Mouse (Mus musculus) adrenal gland, adult 18-20 months (tissue): Measurements from ENCODE around the gene Gm11027. TPM values are rescaled to one million over a fixed set of nuclear protein-coding genes. Genes with fewer than 3 reads are reported as not detected.

ENCODE experiments used
- DNase-seq, 2 experiments: peaks; one replicate each; pipeline ENCODE4 v3.0.0; 2021 to 2022; ENCODE audit warnings: low spot score in 2 of 2
- total RNA-seq, 2 experiments: library from RNA; stranded (reverse); gene quantifications; 1 replicate in 1 of 2; 2 replicates in 1 of 2; pipeline ENCODE4 v1.2.3; 2021

Gene Gm11027
- total RNA-seq, 2 experiments from 2014 or later, result not detected

GRCm38 (mm10) chr12:116278541-116278940 lies 3.4 kb downstream of the Gm11027 start:
- no peak for DNase-seq

- DNase-seq, result no peak
Observed at GRCm38 (mm10) chr12:116279181-116279580, 4.0 kb downstream of the Gm11027 start.

DNA sequence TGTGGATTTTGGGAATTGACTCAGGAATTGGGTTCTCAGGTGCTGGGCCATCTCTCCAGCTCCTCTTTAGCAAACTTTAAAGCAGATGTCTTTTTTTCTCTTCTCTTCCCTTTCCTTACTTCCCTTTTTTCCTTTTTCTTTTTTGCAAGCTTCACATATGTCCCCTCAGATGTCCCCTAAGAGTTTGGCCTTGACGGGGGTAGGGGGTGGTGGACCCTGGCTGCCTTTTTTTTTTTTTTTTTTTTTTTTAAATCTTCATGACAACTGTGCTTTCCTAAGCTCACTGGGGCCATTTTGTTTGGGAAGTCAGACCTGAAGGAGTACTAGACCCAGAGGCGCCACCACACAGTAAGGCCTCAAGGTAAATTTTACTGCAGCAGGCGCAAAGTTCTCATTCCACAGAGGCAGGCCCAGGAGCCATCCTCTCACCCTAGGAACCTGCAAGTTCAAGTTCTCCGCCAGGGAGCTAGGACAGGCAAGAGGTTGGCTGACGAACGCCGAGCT lies 5.0 kb downstream of the Gm11027 start:
- no peak for DNase-seq

DNA sequence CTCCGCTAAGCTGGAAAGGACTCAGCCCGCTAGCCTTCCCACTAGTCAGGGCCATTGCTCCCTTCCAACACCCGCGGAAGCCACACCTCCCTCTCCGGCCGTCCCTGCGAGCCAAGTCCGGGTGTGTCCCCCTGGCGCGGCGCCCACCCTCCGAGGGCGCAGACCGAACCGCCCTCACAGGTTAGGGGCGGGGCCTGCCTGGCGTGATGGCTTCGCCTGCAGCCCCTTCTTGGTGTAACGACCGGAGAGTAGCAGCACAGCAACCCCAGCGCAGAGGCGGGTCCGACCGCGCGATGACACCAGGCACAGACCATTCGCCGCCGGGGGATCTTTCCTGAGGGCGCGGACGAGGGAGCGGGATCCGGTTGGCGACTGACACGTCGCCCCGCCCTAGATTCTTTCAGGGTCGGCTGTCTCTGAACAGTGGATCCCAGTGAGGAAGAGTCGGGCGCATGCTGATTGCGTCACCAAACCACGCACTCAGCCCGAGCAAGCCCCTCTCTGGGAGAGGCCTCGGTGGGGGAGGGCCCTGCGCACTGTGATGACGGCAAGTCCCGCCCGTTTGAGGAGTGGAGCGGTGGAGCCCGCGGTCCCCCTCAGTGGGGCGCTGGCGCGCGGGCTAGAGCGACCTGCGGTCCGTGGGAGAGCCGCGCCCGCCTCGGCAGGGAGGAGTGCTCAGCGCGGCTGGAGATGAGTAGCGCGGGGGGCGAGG lies 5.6 kb downstream of the Gm11027 start, which contains the start of gene Esyt2:
Gene Esyt2 (plus strand): TSS at position 544 of the 712 bp plus-strand sequence.
- peak; percentile 99 for DNase-seq

GRCm38 (mm10) chr12:116281427-116282281 lies 6.5 kb downstream of the Gm11027 start:
- DNase-seq, result peak in 1 of 2 experiments; percentile 32

GRCm38 (mm10) chr12:116282856-116283255 lies 7.7 kb downstream of the Gm11027 start:
- DNase-seq, result no peak

- DNase-seq, result no peak
Observed at GRCm38 (mm10) chr12:116283511-116283910, 8.3 kb downstream of the Gm11027 start.

- DNase-seq, result no peak
Observed at GRCm38 (mm10) chr12:116293185-116293584, 18.0 kb downstream of the Gm11027 start.

GRCm38 (mm10) chr12:116293599-116294292 lies 18.6 kb downstream of the Gm11027 start:
- no peak for DNase-seq

DNA sequence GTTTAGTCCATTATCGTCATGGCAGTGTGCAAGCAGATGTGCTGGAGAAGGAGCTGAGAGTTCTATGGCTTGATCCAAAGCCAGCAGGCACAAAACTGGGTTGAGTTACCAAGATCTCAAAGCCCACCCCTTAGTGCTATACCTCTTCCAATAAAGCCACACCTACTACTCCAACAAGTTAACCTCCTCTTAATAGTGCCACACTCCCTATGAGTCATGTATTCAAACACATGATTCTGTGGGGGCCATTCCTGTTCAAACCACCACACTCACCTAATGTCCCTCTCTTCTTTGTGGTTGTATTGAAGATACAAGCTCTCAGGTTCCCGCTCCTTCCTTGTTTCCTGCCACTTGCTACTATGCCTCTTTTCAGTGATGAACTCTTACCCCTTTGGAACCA lies 24.7 kb downstream of the Gm11027 start:
- no peak for DNase-seq

DNA sequence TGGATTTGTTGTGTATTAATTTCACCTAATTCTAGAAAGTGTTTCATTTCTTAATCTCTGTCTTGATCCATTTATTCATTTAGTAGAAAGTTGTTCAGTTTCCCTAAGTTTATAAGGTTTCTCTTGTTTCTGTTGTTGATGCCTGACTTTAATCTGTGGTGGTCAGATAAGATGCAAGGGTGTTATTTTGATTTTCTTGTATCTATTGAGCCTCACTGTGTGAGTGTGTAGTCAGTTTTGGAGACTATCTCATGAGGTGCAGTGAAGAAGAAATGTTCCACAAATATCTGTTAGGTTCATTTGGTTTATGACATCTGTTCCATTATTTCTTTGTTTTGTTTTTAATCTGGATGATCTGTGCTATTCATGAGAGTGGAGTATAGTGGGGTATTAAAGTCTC lies 27.0 kb downstream of the Gm11027 start:
- no peak for DNase-seq

- DNase-seq, result peak in 1 of 2 experiments; percentile 6
Observed at GRCm38 (mm10) chr12:116306042-116306441, 30.9 kb downstream of the Gm11027 start.

DNA sequence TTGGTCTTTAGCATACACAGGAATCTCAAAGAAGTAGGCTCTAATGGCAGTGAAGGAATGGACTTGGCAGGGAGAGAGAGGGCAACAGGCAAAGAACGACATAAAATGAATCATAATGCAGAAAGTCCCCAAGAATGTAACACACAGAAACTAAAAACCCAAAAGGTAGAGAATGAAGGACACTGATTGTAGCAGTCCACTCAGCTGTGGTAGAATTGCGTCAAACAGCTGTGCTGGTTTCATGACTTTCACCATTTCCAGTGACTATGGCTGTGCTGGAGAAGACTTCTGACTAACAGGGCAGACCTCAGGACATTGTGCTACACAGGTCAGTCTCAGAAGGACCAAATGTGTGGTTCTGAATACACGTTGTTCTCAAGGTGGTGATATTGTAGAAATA lies 32.7 kb downstream of the Gm11027 start:
- no peak for DNase-seq

DNA sequence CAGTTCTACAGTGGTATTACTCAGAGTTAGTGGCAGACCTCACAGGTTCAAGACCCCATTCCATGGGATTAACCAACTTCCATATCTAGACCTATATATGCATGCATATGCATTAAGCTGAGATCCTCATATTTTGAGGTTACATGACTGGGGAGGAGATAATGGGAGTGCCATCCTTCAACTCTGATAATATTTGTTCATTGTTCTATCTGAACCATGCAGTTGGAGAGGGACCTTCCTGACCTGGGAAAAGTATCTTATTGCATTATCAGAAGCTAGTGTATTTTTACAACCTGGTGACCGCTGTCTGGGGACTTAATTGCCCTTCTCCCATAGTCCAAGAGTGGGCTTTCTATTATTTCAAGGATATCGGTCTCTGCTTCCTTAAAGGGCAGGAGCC lies 33.4 kb downstream of the Gm11027 start:
- no peak for DNase-seq

GRCm38 (mm10) chr12:116313816-116314215 lies 38.6 kb downstream of the Gm11027 start:
- no peak for DNase-seq

- no peak for DNase-seq
Observed at GRCm38 (mm10) chr12:116315498-116315897, 40.3 kb downstream of the Gm11027 start.

GRCm38 (mm10) chr12:116317818-116318217 lies 42.6 kb downstream of the Gm11027 start:
- no peak for DNase-seq
